Mouse (Mus musculus): ENCODE measurements at regions not wholly inside any gene's neighbourhood (a gene's known extent, or its start where the extent isn't known, plus 50 kb on each side); places are given as distances from the start of the nearest gene placed in this dataset.

DNA sequence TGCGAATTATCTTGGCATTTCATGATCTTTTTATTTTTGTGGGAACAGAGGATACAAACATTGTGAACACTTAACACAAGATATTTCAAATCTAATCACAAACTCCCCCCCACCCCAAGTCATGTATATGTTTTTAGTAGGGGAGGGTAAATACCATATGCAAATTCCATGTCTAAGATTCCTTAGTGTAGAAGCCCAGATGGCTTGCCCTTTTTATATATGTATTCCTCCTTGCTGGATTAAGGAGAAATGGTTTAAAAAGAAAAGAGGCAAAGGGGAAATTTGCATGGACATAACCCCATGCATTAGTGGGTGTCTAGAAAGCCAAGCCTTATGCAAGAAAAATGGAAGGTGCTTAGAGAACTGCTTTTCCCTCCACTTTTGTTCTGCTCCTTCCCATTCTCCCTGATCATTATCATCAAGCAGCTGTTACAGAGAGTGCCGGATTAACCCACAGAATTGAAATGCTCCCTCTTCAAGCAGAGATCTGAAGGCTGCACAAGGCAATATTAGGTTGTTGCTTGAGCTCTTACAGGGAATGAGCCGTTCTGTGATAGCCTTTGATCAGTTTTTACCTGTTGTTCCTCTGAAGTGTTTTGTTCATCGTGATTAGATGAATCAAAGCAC is 979.5 kb downstream of the Stpg2 start:
- DNase-seq (ENCODE audit: low spot score in 2 of 2) = no peak

- DNase-seq (ENCODE audit: low spot score in 2 of 2) = no peak
Measured at GRCm38 (mm10) chr3:140205914-140206313, 1000.4 kb downstream of the Stpg2 start.

DNA sequence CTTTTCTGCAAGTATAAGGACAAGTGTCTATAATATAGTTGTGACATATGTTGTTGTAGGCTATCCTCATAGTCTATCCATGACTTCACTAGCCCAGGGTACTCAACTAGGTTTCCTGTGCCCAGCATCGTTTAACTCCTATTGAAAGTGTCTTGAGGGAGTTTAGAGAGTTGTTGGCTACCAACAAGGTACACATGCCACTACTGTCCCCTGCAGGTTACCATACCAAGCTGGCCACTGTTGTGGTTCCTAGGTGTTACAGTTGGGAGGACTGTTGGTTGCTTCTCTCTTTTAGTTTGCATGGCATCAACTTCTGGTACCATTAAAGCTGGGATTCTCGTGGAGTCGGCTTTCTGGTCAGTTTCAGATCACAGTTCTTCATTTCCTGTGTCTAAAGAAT is 990.7 kb downstream of the Pdha2 start:
- no peak for DNase-seq (ENCODE audit: low spot score in 2 of 2)

GRCm38 (mm10) chr3:140230712-140231111 is 981.4 kb downstream of the Pdha2 start:
- DNase-seq (ENCODE audit: low spot score in 2 of 2) = no peak

- no peak for DNase-seq (ENCODE audit: low spot score in 2 of 2)
Measured at GRCm38 (mm10) chr3:140233144-140233543, 979.0 kb downstream of the Pdha2 start.

DNA sequence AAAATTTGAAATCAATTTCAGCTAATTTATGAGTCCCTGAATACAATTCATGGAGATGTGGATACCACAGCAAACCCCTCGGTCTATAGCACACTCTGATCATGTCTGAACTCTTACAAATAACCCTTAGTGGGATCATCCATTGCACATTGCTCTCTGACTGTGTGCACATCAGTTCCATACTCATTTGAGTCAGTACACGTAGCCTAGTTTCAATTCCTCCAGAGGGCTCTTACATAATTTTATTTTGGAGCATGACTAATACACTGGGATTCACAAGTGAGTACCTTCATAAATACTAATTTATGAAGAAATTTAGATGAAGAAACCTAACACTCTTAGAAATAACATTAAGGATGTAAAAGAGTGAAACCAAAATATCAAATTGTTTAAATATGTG is 978.3 kb downstream of the Pdha2 start:
- no peak for DNase-seq (ENCODE audit: low spot score in 2 of 2)

DNA sequence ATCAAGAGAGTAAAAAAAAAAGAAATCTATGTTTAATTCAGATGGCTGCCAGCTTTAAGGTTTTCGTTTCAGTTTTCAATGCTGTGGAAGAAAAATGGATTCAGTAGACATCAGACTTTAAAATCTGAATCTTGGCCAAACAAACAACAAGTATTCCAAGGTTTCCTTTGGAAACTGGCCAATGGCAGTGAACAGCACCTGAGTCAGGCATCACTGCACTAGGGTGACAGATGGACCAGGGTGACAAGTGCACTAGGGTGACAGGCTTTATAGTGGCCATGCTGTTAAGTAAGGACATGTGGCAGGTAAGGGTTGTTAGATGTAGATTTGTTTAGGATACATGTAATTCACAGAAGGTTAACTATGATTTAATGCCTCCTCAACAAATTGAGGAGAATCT is 972.9 kb downstream of the Pdha2 start:
- DNase-seq (ENCODE audit: low spot score in 2 of 2) = no peak

Measured in right cerebral cortex, postnatal 10 days (tissue).